Mouse (Mus musculus) left cerebral cortex, adult 6 months (tissue): ENCODE data around the gene Samt1. TPM values are rescaled to one million over a fixed set of nuclear protein-coding genes. Genes with fewer than 3 reads are reported as not detected.

Experiments used
- long read RNA-seq, 2 experiments: library from polyadenylated mRNA; unstranded; transcript quantifications; one replicate each; pipeline ENCODE4 v2.0.0; 2019 to 2020
- polyA plus RNA-seq: library from polyadenylated mRNA; unstranded; fragments of <200 nt; fragmentation: Nextera tagmentation; gene quantifications from 2 replicates; pipeline ENCODE4 v1.2.3, GENCODE M21; 2021

The Samt1 gene
- not detected in 2 replicates for polyA plus RNA-seq
- long read RNA-seq, experiment 1, result 0 reads
- long read RNA-seq, experiment 2, result 0 reads

DNA sequence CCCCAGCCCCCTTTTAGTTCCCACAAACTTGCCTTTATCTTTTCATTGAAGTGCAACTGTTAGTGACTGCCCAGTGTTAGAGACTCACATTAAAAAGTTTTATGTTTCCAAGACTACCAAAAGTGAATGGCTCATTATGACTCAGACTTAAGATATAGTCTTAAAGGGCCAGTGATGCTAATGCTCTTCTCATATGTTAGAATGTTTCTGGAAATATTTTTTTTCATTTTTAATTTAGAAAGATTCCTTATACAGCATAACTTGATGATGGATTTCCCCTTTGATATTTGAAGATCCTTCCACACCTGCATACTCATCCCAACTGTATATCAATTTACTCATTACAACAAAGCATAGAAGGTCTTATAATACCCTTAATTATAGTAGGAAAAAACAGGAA, at the start of gene Samt1:
Samt1 (minus strand) TSS at position 101 of the 400 bp plus-strand sequence.

DNA sequence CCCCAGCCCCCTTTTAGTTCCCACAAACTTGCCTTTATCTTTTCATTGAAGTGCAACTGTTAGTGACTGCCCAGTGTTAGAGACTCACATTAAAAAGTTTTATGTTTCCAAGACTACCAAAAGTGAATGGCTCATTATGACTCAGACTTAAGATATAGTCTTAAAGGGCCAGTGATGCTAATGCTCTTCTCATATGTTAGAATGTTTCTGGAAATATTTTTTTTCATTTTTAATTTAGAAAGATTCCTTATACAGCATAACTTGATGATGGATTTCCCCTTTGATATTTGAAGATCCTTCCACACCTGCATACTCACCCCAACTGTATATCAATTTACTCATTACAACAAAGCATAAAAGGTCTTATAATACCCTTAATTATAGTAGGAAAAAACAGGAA, 42.5 kb upstream of the Samt1 start, which contains the start of gene Gm10057:
Gm10057 (minus strand) TSS at position 101 of the 400 bp plus-strand sequence.

DNA sequence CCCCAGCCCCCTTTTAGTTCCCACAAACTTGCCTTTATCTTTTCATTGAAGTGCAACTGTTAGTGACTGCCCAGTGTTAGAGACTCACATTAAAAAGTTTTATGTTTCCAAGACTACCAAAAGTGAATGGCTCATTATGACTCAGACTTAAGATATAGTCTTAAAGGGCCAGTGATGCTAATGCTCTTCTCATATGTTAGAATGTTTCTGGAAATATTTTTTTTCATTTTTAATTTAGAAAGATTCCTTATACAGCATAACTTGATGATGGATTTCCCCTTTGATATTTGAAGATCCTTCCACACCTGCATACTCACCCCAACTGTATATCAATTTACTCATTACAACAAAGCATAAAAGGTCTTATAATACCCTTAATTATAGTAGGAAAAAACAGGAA, 21.3 kb upstream of the Samt1 start, which contains the start of gene 4921511M17Rik:
4921511M17Rik (minus strand) TSS at position 101 of the 400 bp plus-strand sequence.

Other genes with a start within 250 kb of the Samt1 start
- gene Spin2c, start 180.4 kb downstream of the Samt1 start, polyA plus RNA-seq, result 12.3 and 15.8 TPM in 2 replicates
- not detected in 2 replicates for gene 4921511M17Rik, start 21.2 kb upstream of the Samt1 start, polyA plus RNA-seq
- gene Gm10057, start 42.4 kb upstream of the Samt1 start, polyA plus RNA-seq, result not detected in 2 replicates
- gene Gm15140, start 108.0 kb upstream of the Samt1 start, polyA plus RNA-seq, result not detected in 2 replicates